Mouse (Mus musculus): Measurements from ENCODE around the gene Kif2a.

DNA sequence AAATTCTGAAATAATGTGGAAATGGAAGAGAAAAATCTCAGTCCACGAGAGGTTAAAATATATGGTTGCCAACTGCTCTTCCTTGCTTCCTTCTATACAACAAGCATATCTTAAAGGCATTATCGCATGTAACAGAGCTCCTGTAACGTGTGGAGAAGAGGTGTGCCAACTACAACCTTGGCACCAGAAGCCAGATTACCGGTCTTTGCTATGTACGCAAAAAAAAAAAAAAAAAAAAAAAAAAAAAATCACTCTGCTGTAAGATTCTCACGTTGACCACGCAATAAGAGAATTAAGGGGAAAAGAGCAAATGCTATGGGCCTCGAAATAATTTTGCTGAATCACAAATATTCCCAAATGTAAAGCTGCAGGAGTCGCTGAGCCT lies 86.1 kb downstream of the Kif2a start:
- TF ChIP-seq HCFC1 (IDR thresholded peaks at IDR 0.05; ENCODE audit: borderline replicate concordance, insufficient read depth, low read length) (no peak), MAFK (IDR thresholded peaks at IDR 0.05; ENCODE audit: insufficient read depth, low read depth, low read length) (peak; percentile 42; the same call in 1 of the 2 replicates)
